9 mouse cellular contexts compared by ENCODE assay signal in genomic region chr2:163343671-163344070, GRCm38 (mm10). TPM values are rescaled to one million over a fixed set of nuclear protein-coding genes. Genes with fewer than 3 reads are reported as not detected.
DNase-seq lines count a peak whose midpoint lies in the region; ATAC-seq and TF ChIP-seq lines count a peak whose summit lies in the region.
"Had no signal": no experiment of that assay in that cellular context is flagged by ENCODE, and none has a peak within 500 bp of the region (broad histone marks: within the 10 kb centered on the region; RNA-seq: fewer than 3 reads in every experiment).

No protein-coding gene starts in this region.

- no peak for TF ChIP-seq POLR2A in bone marrow macrophage, adult 2 months (IDR thresholded peaks at IDR 0.05; ENCODE audit: borderline replicate concordance, low read depth, low read length)

- no peak overlapping the region for H3K4me3 ChIP-seq in liver, embryonic 12.5 days
- no peak overlapping the region for H3K4me3 ChIP-seq in bone marrow macrophage, adult 2 months (ENCODE audit: insufficient read depth, low read length)
- H3K4me3 ChIP-seq in heart, embryonic 11.5 days (ENCODE audit: low read depth, low read length): no peak overlapping the region
- H3K4me3 ChIP-seq: heart, embryonic 13.5 days had no signal

- no peaks in the 10 kb centered on the region for H3K4me1 ChIP-seq in liver, embryonic 12.5 days
- no peaks in the 10 kb centered on the region for H3K4me1 ChIP-seq in bone marrow macrophage, adult 2 months (ENCODE audit: control insufficient read depth, insufficient read depth, low read length)
- peaks cover 33% of the 10 kb centered on the region for H3K4me1 ChIP-seq in heart, embryonic 11.5 days (ENCODE audit: control insufficient read depth, insufficient read depth, low read length)

- peak; percentile 26; the same call in 1 of the 2 replicates for TF ChIP-seq CTCF in bone marrow macrophage, adult 2 months (IDR thresholded peaks at IDR 0.05; ENCODE audit: low read depth, low read length)

- peak; percentile 69 to 70 for DNase-seq in cerebellum, postnatal 10 days
- DNase-seq in cerebellum, adult 11-12 months: no peak
- peak; percentile 62 for DNase-seq in liver
- DNase-seq in mesoderm, embryonic 11.5 days (ENCODE audit: low read depth, low spot score): peak; percentile 48

- no peaks in the 10 kb centered on the region for H3K9me3 ChIP-seq in liver, embryonic 12.5 days (replicated peaks)
- no peaks in the 10 kb centered on the region for H3K9me3 ChIP-seq in heart, embryonic 11.5 days (replicated peaks; ENCODE audit: control insufficient read depth, low read length)

- no peaks in the 10 kb centered on the region for H3K36me3 ChIP-seq in liver, embryonic 12.5 days
- peaks cover 8% of the 10 kb centered on the region; the same call in 1 of the 2 replicates for H3K36me3 ChIP-seq in heart, embryonic 11.5 days (ENCODE audit: control insufficient read depth, insufficient read depth, low read length)

- WGBS in liver, embryonic 12.5 days (ENCODE audit: insufficient replicate concordance): 77% methylated on average over 4 of the region's 4 CpGs
- 86% methylated on average over 4 of the region's 4 CpGs for WGBS in heart, embryonic 11.5 days (ENCODE audit: insufficient replicate concordance)

- H3K27me3 ChIP-seq in liver, embryonic 12.5 days (replicated peaks): peaks cover 50% of the 10 kb centered on the region
- H3K27me3 ChIP-seq in heart, embryonic 11.5 days (ENCODE audit: control insufficient read depth, insufficient read depth, low read length): peaks cover 17% of the 10 kb centered on the region

- H3K9ac ChIP-seq in liver, embryonic 12.5 days: no peak overlapping the region
- H3K9ac ChIP-seq in heart, embryonic 11.5 days (ENCODE audit: low read depth, low read length): no peak overlapping the region
- H3K9ac ChIP-seq: heart, embryonic 13.5 days had no signal

- no peak overlapping the region for H3K27ac ChIP-seq in liver, embryonic 12.5 days
- no peak overlapping the region for H3K27ac ChIP-seq in bone marrow macrophage, adult 2 months (ENCODE audit: insufficient read depth, low read depth, low read length)
- H3K27ac ChIP-seq in heart, embryonic 11.5 days (ENCODE audit: low read depth, low read length): no peak overlapping the region

- no peak for ATAC-seq in liver, embryonic 12.5 days
- no peak for ATAC-seq in megakaryocyte, adult 5-6 weeks (ENCODE audit: poor library complexity, severe bottlenecking)
- no peak for ATAC-seq in heart, embryonic 11.5 days (replicated peaks; ENCODE audit: insufficient number of reproducible peaks, low FRiP score, low TSS enrichment)

- no peak overlapping the region for H3K4me2 ChIP-seq in liver, embryonic 12.5 days
- no peak overlapping the region for H3K4me2 ChIP-seq in heart, embryonic 11.5 days
- H3K4me2 ChIP-seq: heart, embryonic 13.5 days had no signal

RNA-seq across cellular contexts. Expression of gene Jph2, which starts 54.1 kb away (rescaled TPM):
- polyA plus RNA-seq in liver, embryonic 12.5 days (2016; fragmentation: Nextera tagmentation; extraction: Ambion mirVana): 0.12 and 0.16 TPM in 2 replicates
- not detected in 2 replicates for polyA plus RNA-seq in bone marrow macrophage, adult 2 months (2012; ENCODE audit: insufficient read depth, insufficient read length, missing spikeins)
- not detected in 2 replicates for total RNA-seq in megakaryocyte, adult 5-6 weeks (2015)
- not detected in 2 replicates for total RNA-seq in megakaryocyte, adult 5-6 weeks (2017)
- polyA plus RNA-seq in heart, embryonic 11.5 days (2014; fragmentation: Nextera tagmentation; extraction: Ambion mirVana): 19.5 and 22.7 TPM in 2 replicates

Comparison
In these comparisons a context has a peak if more than half of its experiments do, and no peak if none do; other contexts are left out.
1. RNA of gene Jph2, which starts 54.1 kb away (polyA plus RNA-seq): 19.5 to 22.7 TPM in heart, embryonic 11.5 days; 0.12 to 0.16 TPM in liver, embryonic 12.5 days and not detected in bone marrow macrophage, adult 2 months; every median in the first group is over 10 times any median in the second.